Mouse (Mus musculus): ENCODE results near the gene Cmtm2a. TPM values are rescaled to one million over a fixed set of nuclear protein-coding genes. Genes with fewer than 3 reads are reported as not detected.
"Not testable (repeated sequence)": the region's sequence is repeated elsewhere in the genome, so short reads cannot be mapped to it uniquely, and the experiment has no call there.

Cmtm2a gene
- polyA plus RNA-seq, 1 experiment from 2014 or later: not detected

DNA sequence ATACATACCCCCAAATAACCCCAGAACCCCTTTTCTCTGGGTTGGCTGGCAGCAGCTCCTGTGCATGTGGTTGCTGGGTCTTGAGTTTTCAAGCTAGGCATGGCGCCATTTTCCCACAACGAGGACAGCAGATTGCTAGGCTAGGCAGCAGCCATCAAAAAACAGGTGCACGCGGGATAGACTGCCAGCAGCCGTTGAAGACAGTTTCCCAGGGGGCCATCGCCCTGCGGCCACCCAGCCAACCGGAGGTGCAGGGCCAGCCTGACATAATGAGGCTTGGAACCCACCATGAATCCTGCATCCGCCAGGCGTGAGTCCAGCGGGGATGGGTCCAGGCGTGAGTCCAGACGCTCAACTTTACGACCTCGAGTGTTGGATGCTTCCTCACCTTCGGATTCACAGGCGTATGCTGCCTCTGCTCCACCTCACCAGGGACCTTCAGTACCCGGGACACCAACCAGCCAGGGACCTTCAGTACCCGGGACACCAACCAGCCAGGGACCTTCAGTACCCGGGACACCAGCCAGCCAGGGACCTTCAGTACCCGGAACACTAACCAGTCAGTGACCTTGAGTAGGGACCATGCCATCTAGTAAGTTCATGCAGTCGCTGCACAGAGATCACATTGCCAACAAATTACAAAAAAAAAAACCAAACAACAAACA lies 28.6 kb downstream of the Cmtm2a start:
- not testable (repeated sequence) for H3K36me3 ChIP-seq (ENCODE audit: control insufficient read depth, insufficient read depth, low read length); H3K4me3 ChIP-seq (ENCODE audit: low read depth, low read length); H3K9ac ChIP-seq (ENCODE audit: low read depth, low read length); H3K9me3 ChIP-seq (replicated peaks; ENCODE audit: control insufficient read depth, low read length); ATAC-seq (replicated peaks; ENCODE audit: insufficient number of reproducible peaks, low FRiP score, low TSS enrichment); H3K4me2 ChIP-seq; H3K27ac ChIP-seq (ENCODE audit: low read depth, low read length); H3K4me1 ChIP-seq (ENCODE audit: control insufficient read depth, insufficient read depth, low read length); H3K27me3 ChIP-seq (ENCODE audit: control insufficient read depth, insufficient read depth, low read length)
- 91% methylated on average over 22 of the region's 22 CpGs for WGBS (ENCODE audit: insufficient replicate concordance)

DNA sequence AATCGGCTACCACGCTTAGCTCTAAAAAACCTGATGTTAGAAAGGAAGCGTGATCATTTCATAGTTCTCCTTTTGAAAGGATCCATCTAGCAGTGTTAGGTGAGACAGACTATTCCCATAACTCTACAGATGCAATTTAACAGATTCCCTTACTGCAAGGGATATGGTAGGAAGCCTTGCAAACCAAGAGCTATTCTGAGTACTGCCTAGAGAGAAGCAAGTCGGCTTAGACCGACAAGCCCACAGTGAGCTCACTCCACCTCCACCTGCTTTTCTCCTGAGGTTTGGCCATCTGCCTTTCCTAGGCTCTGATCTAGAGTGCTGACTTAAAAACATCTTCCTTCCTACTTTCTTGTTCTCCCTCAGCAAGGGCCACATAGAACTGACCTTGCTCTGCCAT lies 31.2 kb downstream of the Cmtm2a start:
- H3K4me1 ChIP-seq (ENCODE audit: control insufficient read depth, insufficient read depth, low read length); ATAC-seq (replicated peaks; ENCODE audit: insufficient number of reproducible peaks, low FRiP score, low TSS enrichment); H3K4me2 ChIP-seq; H3K27ac ChIP-seq (ENCODE audit: low read depth, low read length); H3K9me3 ChIP-seq (replicated peaks; ENCODE audit: control insufficient read depth, low read length); H3K4me3 ChIP-seq (ENCODE audit: low read depth, low read length); H3K9ac ChIP-seq (ENCODE audit: low read depth, low read length); H3K27me3 ChIP-seq (ENCODE audit: control insufficient read depth, insufficient read depth, low read length); H3K36me3 ChIP-seq (ENCODE audit: control insufficient read depth, insufficient read depth, low read length): not testable (repeated sequence)
- WGBS (ENCODE audit: insufficient replicate concordance): 94% methylated on average over 5 of the region's 5 CpGs

DNA sequence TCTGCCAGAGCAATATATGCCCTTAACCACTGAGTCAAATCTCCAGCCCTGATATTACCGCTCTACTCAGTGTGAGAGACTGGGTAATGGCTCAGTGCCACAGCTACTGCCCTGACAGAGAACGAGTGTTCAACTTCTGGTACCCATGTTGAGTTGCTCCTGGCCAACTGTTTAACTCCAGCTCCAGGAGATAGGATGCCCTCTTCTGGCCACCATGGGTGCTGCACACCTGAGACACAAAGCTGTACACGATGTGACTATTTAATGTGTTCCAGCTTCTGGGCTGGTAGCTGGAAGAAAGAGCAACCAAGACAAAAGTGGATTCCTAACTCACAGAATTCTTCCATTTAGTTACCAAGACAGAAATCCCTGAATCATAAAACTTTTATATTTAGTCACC lies 40.0 kb downstream of the Cmtm2a start:
- no peak overlapping the region for H3K9ac ChIP-seq (ENCODE audit: low read depth, low read length)
- no peaks in the 10 kb centered on the region for H3K9me3 ChIP-seq (replicated peaks; ENCODE audit: control insufficient read depth, low read length)
- no peak overlapping the region for H3K4me3 ChIP-seq (ENCODE audit: low read depth, low read length)
- H3K27me3 ChIP-seq (ENCODE audit: control insufficient read depth, insufficient read depth, low read length): no peaks in the 10 kb centered on the region
- peaks cover 2% of the 10 kb centered on the region; the same call in 1 of the 2 replicates for H3K36me3 ChIP-seq (ENCODE audit: control insufficient read depth, insufficient read depth, low read length)
- ATAC-seq (replicated peaks; ENCODE audit: insufficient number of reproducible peaks, low FRiP score, low TSS enrichment): no peak
- no peak overlapping the region for H3K4me2 ChIP-seq
- H3K4me1 ChIP-seq (ENCODE audit: control insufficient read depth, insufficient read depth, low read length): 0 out of 2 replicates have a peak, but pooled peaks cover 2% of the 10 kb centered on the region
- H3K27ac ChIP-seq (ENCODE audit: low read depth, low read length): no peak overlapping the region
- WGBS (ENCODE audit: insufficient replicate concordance): 90% methylated on average over 3 of the region's 3 CpGs

GRCm38 (mm10) chr8:104251461-104251860 lies 41.5 kb downstream of the Cmtm2a start:
- H3K36me3 ChIP-seq (ENCODE audit: control insufficient read depth, insufficient read depth, low read length): no peaks in the 10 kb centered on the region
- peak overlapping the region; percentile 72 for H3K4me2 ChIP-seq
- H3K4me3 ChIP-seq (ENCODE audit: low read depth, low read length): peak overlapping the region; percentile 65
- H3K27me3 ChIP-seq (ENCODE audit: control insufficient read depth, insufficient read depth, low read length): no peaks in the 10 kb centered on the region
- H3K27ac ChIP-seq (ENCODE audit: low read depth, low read length): no peak overlapping the region
- WGBS (ENCODE audit: insufficient replicate concordance): 1% methylated on average over 7 of the region's 7 CpGs
- H3K9ac ChIP-seq (ENCODE audit: low read depth, low read length): peak overlapping the region; percentile 78
- peak; percentile 35 for ATAC-seq (replicated peaks; ENCODE audit: insufficient number of reproducible peaks, low FRiP score, low TSS enrichment)
- no peaks in the 10 kb centered on the region for H3K9me3 ChIP-seq (replicated peaks; ENCODE audit: control insufficient read depth, low read length)
- 0 out of 2 replicates have a peak, but pooled peaks cover 7% of the 10 kb centered on the region for H3K4me1 ChIP-seq (ENCODE audit: control insufficient read depth, insufficient read depth, low read length)

GRCm38 (mm10) chr8:104250439-104251367 lies 42.3 kb downstream of the Cmtm2a start, which contains the start of gene Cklf:
Cklf (plus strand) TSS chr8:104250861.
- ATAC-seq (replicated peaks; ENCODE audit: insufficient number of reproducible peaks, low FRiP score, low TSS enrichment): peak; percentile 89
- Histone ChIP-seq H3K4me3 (ENCODE audit: low read depth, low read length) (peak within 1 kb of the TSS; percentile 65), H3K9ac (ENCODE audit: low read depth, low read length) (peak within 1 kb of the TSS; percentile 78), H3K4me1 (ENCODE audit: control insufficient read depth, insufficient read depth, low read length) (0 out of 2 replicates have a peak, but pooled peaks cover 7% of the 10 kb centered on the region), H3K27me3 (ENCODE audit: control insufficient read depth, insufficient read depth, low read length) (no peaks in the 10 kb centered on the region), H3K27ac (ENCODE audit: low read depth, low read length) (peak within 1 kb of the TSS; percentile 71; the same call in 1 of the 2 replicates), H3K9me3 (replicated peaks; ENCODE audit: control insufficient read depth, low read length) (no peaks in the 10 kb centered on the region), H3K4me2 (peak within 1 kb of the TSS; percentile 72), H3K36me3 (ENCODE audit: control insufficient read depth, insufficient read depth, low read length) (no peaks in the 10 kb centered on the region)
- 3% methylated on average over 41 of the region's 41 CpGs for WGBS (ENCODE audit: insufficient replicate concordance)

- H3K27me3 ChIP-seq (ENCODE audit: control insufficient read depth, insufficient read depth, low read length): no peaks in the 10 kb centered on the region
- no peak overlapping the region for H3K4me3 ChIP-seq (ENCODE audit: low read depth, low read length)
- H3K9me3 ChIP-seq (replicated peaks; ENCODE audit: control insufficient read depth, low read length): no peaks in the 10 kb centered on the region
- no peak for ATAC-seq (replicated peaks; ENCODE audit: insufficient number of reproducible peaks, low FRiP score, low TSS enrichment)
- H3K9ac ChIP-seq (ENCODE audit: low read depth, low read length): no peak overlapping the region
- WGBS (ENCODE audit: insufficient replicate concordance): 83% methylated on average over 7 of the region's 7 CpGs
- H3K4me1 ChIP-seq (ENCODE audit: control insufficient read depth, insufficient read depth, low read length): 0 out of 2 replicates have a peak, but pooled peaks cover 7% of the 10 kb centered on the region
- no peak overlapping the region for H3K27ac ChIP-seq (ENCODE audit: low read depth, low read length)
- H3K4me2 ChIP-seq: no peak overlapping the region
- H3K36me3 ChIP-seq (ENCODE audit: control insufficient read depth, insufficient read depth, low read length): no peaks in the 10 kb centered on the region
Measured at GRCm38 (mm10) chr8:104249442-104249996, 43.5 kb downstream of the Cmtm2a start.

DNA sequence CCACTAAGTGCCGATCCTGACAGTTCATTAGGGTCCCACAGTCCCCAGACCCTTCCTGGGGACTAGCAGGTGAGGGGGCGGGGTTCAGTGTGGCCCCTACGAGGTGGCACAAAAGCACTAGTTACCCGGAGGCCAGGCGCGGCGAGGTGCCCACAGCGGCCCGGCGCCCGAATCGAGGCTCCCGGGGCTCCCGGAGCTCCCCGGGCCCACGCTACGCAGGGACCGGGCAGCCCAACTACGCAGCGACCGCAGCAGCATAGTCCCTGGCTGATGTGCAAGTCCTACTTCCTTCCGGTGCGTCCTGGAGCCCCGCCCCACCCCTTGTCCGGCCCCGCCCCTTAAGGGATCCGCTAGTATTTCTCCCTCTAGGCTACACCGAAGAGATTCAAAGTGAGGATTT lies 44.7 kb downstream of the Cmtm2a start, which contains the start of gene Tk2:
Gene Tk2, minus strand, starts transcription at position 283 of the 400 bp plus-strand sequence.
- Histone ChIP-seq H3K9ac (ENCODE audit: low read depth, low read length) (peak within 1 kb of the TSS; percentile 88), H3K4me1 (ENCODE audit: control insufficient read depth, insufficient read depth, low read length) (0 out of 2 replicates have a peak, but pooled peaks cover 7% of the 10 kb centered on the region), H3K36me3 (ENCODE audit: control insufficient read depth, insufficient read depth, low read length) (no peaks in the 10 kb centered on the region), H3K9me3 (replicated peaks; ENCODE audit: control insufficient read depth, low read length) (no peaks in the 10 kb centered on the region), H3K4me3 (ENCODE audit: low read depth, low read length) (peak within 1 kb of the TSS; percentile 95), H3K27ac (ENCODE audit: low read depth, low read length) (no peak within 1 kb of the TSS), H3K4me2 (peak within 1 kb of the TSS; percentile 83), H3K27me3 (ENCODE audit: control insufficient read depth, insufficient read depth, low read length) (no peaks in the 10 kb centered on the region)
- ATAC-seq (replicated peaks; ENCODE audit: insufficient number of reproducible peaks, low FRiP score, low TSS enrichment): peak; percentile 74
- WGBS (ENCODE audit: insufficient replicate concordance): under 1% methylated on average over 28 of the region's 28 CpGs

DNA sequence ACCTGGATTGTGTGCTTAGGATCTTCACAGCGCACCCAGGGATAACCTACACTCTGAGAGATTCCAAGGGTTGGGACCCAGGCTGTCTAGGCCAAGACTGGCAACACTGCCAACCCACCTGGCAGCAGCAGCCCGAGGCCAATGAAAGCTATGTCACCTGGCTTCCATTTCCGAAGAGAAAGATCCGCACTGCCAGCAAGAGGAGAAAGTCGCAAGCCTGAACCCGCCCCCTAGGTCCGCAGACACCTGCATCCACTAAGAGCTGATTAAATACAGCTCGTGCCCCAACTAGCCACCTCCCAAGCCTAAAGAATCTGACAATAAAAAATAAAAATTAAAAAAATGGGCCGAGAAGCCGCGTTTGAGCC lies 45.1 kb downstream of the Cmtm2a start:
- Histone ChIP-seq H3K27ac (ENCODE audit: low read depth, low read length) (no peak overlapping the region), H3K36me3 (ENCODE audit: control insufficient read depth, insufficient read depth, low read length) (peaks cover 2% of the 10 kb centered on the region; the same call in 1 of the 2 replicates), H3K4me2 (peak overlapping the region; percentile 83), H3K4me3 (ENCODE audit: low read depth, low read length) (peak overlapping the region; percentile 95), H3K9ac (ENCODE audit: low read depth, low read length) (peak overlapping the region; percentile 88), H3K27me3 (ENCODE audit: control insufficient read depth, insufficient read depth, low read length) (no peaks in the 10 kb centered on the region), H3K9me3 (replicated peaks; ENCODE audit: control insufficient read depth, low read length) (no peaks in the 10 kb centered on the region), H3K4me1 (ENCODE audit: control insufficient read depth, insufficient read depth, low read length) (0 out of 2 replicates have a peak, but pooled peaks cover 7% of the 10 kb centered on the region)
- no peak for ATAC-seq (replicated peaks; ENCODE audit: insufficient number of reproducible peaks, low FRiP score, low TSS enrichment)
- WGBS (ENCODE audit: insufficient replicate concordance): 7% methylated on average over 11 of the region's 11 CpGs
